15 mouse cellular contexts compared by ENCODE assay signal in the genomic region with DNA sequence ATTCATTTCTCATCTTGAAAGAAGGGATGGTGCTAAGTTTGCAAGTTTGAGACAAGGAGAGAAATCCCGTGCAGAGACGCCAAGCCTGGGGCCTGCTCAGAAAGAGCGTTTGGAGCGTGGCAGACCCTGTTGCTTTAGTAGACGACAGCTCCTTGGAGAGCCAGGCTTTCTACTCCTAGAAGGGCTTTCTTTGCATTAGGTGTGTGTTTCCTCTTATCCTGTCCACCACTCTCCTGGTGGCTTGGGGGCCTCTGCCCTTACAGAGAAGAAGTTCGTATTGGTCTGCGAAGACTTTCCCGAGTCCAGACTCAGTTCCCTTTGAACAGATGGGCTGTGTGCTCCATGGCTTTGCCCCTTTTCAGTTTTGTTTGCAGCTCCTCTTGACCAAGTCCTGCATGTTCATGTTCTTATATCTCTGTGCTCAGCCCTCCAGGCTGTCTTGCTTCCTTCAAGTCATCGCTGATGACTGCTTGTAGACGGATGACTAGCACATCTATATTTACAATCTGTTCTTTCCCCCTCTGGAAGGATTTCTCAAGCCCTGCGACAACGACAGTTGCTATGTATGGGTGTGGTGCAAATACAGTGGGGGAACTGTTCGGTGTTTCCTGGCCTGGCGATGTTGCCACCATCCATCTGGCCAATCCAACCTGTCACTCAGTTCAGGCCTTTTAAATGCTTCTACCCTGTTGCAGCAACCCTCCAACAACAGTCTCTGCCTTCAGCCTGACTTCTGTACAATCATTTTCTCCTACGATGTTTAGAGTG. TPM values are rescaled to one million over a fixed set of nuclear protein-coding genes. Genes with fewer than 3 reads are reported as not detected.
A peak's percentile ranks its signal among the peaks of the same experiment; 100 is the strongest.
DNase-seq lines count a peak whose midpoint lies in the region; ATAC-seq and TF ChIP-seq lines count a peak whose summit lies in the region.
"Had no signal": no experiment of that assay in that cellular context is flagged by ENCODE, and none has a peak within 500 bp of the region (broad histone marks: within the 10 kb centered on the region; RNA-seq: fewer than 3 reads in every experiment).

No protein-coding gene starts in this region.

- peak overlapping the region; percentile 8; the same call in 1 of the 2 replicates for H3K4me3 ChIP-seq in gastrocnemius, adult 2 months
- H3K4me3 ChIP-seq in liver, embryonic 12.5 days = no peak overlapping the region
- no peak overlapping the region for H3K4me3 ChIP-seq in hindbrain, embryonic 11.5 days (ENCODE audit: low read depth, low read length)
- H3K4me3 ChIP-seq: embryonic facial prominence, embryonic 13.5 days; heart, embryonic 13.5 days; limb, embryonic 12.5 days; midbrain, embryonic 13.5 days; neural tube, embryonic 15.5 days had no signal

- TF ChIP-seq CTCF in gastrocnemius, adult 2 months (IDR thresholded peaks at IDR 0.05) = no peak

- H3K27ac ChIP-seq in gastrocnemius, adult 2 months = peak overlapping the region; percentile 77
- no peak overlapping the region for H3K27ac ChIP-seq in liver, embryonic 12.5 days
- no peak overlapping the region for H3K27ac ChIP-seq in hindbrain, embryonic 11.5 days (ENCODE audit: low read depth, low read length)
- H3K27ac ChIP-seq: embryonic facial prominence, embryonic 13.5 days; heart, embryonic 13.5 days; limb, embryonic 12.5 days; midbrain, embryonic 13.5 days; neural tube, embryonic 15.5 days had no signal

- H3K9me3 ChIP-seq in liver, embryonic 12.5 days (replicated peaks) = no peaks in the 10 kb centered on the region
- H3K9me3 ChIP-seq in hindbrain, embryonic 11.5 days (ENCODE audit: control insufficient read depth, low read length) = no peaks in the 10 kb centered on the region
- H3K9me3 ChIP-seq: embryonic facial prominence, embryonic 13.5 days; heart, embryonic 13.5 days; limb, embryonic 12.5 days; midbrain, embryonic 13.5 days; neural tube, embryonic 15.5 days had no signal

- H3K4me1 ChIP-seq in liver, embryonic 12.5 days = peaks cover 21% of the 10 kb centered on the region; the same call in 1 of the 2 replicates
- no peaks in the 10 kb centered on the region for H3K4me1 ChIP-seq in hindbrain, embryonic 11.5 days (replicated peaks; ENCODE audit: control insufficient read depth, insufficient read depth, low read length)

- no peaks in the 10 kb centered on the region for H3K27me3 ChIP-seq in liver, embryonic 12.5 days (replicated peaks)
- no peaks in the 10 kb centered on the region for H3K27me3 ChIP-seq in hindbrain, embryonic 11.5 days (ENCODE audit: control insufficient read depth, insufficient read depth, low read length)
- H3K27me3 ChIP-seq: embryonic facial prominence, embryonic 13.5 days; heart, embryonic 13.5 days; limb, embryonic 12.5 days; midbrain, embryonic 13.5 days; neural tube, embryonic 15.5 days had no signal

- ATAC-seq in liver, embryonic 12.5 days = 0 out of 2 replicates have a peak, but pooled peaks have one; percentile 30
- peak; percentile 85 for ATAC-seq in megakaryocyte progenitor cell, adult 5-6 weeks (replicated peaks; ENCODE audit: poor library complexity)
- no peak for ATAC-seq in hindbrain, embryonic 11.5 days (ENCODE audit: low FRiP score)
- ATAC-seq: midbrain, embryonic 13.5 days had no signal

- H3K4me2 ChIP-seq in liver, embryonic 12.5 days = no peak overlapping the region
- no peak overlapping the region for H3K4me2 ChIP-seq in hindbrain, embryonic 11.5 days (replicated peaks; ENCODE audit: low read depth, low read length)
- H3K4me2 ChIP-seq: embryonic facial prominence, embryonic 13.5 days; heart, embryonic 13.5 days; limb, embryonic 12.5 days; midbrain, embryonic 13.5 days; neural tube, embryonic 15.5 days had no signal

- WGBS in liver, embryonic 12.5 days (ENCODE audit: insufficient replicate concordance) = 48% methylated on average over 15 of the region's 15 CpGs
- WGBS in hindbrain, embryonic 11.5 days = 87% methylated on average over 15 of the region's 15 CpGs

- H3K9ac ChIP-seq in liver, embryonic 12.5 days = no peak overlapping the region
- H3K9ac ChIP-seq in hindbrain, embryonic 11.5 days (ENCODE audit: low read depth, low read length) = no peak overlapping the region
- H3K9ac ChIP-seq: embryonic facial prominence, embryonic 13.5 days; heart, embryonic 13.5 days; limb, embryonic 12.5 days; midbrain, embryonic 13.5 days; neural tube, embryonic 15.5 days had no signal

- intact Hi-C loops in gastrocnemius, adult 2 months (cut with DNase I) = no loop called here

- DNase-seq in gastrocnemius, adult 2 months = no peak
- no peak for DNase-seq in gastrocnemius, adult 8-10 months (ENCODE audit: low spot score in 2 of 2)
- peak; percentile 51 for DNase-seq in NIH3T3 (ENCODE audit: low read depth)
- no peak for DNase-seq in neural tube, embryonic 10.5 days (ENCODE audit: extremely low spot score, low spot score)
- DNase-seq in frontal cortex, adult 2 months (ENCODE audit: extremely low spot score in 1 of 2, low spot score in 1 of 2) = no peak
- no peak for DNase-seq in hindbrain, embryonic 11.5 days (ENCODE audit: low spot score)
- DNase-seq: adrenal gland, postnatal 14 days; cerebellum, adult 8-10 months had no signal

- no peaks in the 10 kb centered on the region for H3K36me3 ChIP-seq in liver, embryonic 12.5 days
- H3K36me3 ChIP-seq in hindbrain, embryonic 11.5 days (ENCODE audit: control insufficient read depth, insufficient read depth, low read length) = no peaks in the 10 kb centered on the region
- H3K36me3 ChIP-seq: embryonic facial prominence, embryonic 13.5 days; heart, embryonic 13.5 days; limb, embryonic 12.5 days; midbrain, embryonic 13.5 days; neural tube, embryonic 15.5 days had no signal

RNA-seq across cellular contexts. Expression of gene Ppp3ca, which starts 14.5 kb away (rescaled TPM):
- 100 to 1,000 TPM; 152 to 154 TPM for total RNA-seq in gastrocnemius, adult 2 months (2021)
- total RNA-seq in gastrocnemius, adult 8-10 months (2022) = 100 to 1,000 TPM; 161 to 203 (median 178) TPM
- 25.3 and 27.8 TPM in 2 replicates for polyA plus RNA-seq in liver, embryonic 12.5 days (2016; fragmentation: Nextera tagmentation; extraction: Ambion mirVana)
- total RNA-seq in megakaryocyte progenitor cell, adult 5-6 weeks (2015) = 68.8 and 76.0 TPM in 2 replicates
- total RNA-seq in megakaryocyte progenitor cell, adult 5-6 weeks (2017) = 60.1 and 63.1 TPM in 2 replicates
- polyA plus RNA-seq in frontal cortex, adult 2 months (2012; rRNA removed) = 403 and 422 TPM in 2 replicates
- 70.9 and 71.9 TPM in 2 replicates for polyA plus RNA-seq in hindbrain, embryonic 11.5 days (2014; fragmentation: Nextera tagmentation; extraction: Ambion mirVana)
